13 mouse cellular contexts compared by ENCODE assay signal in genomic region chr8:36354926-36355325, GRCm38 (mm10).
A peak's percentile ranks its signal among the peaks of the same experiment; 100 is the strongest.
DNase-seq lines count a peak whose midpoint lies in the region; ATAC-seq and TF ChIP-seq lines count a peak whose summit lies in the region.
"Had no signal": no experiment of that assay in that cellular context is flagged by ENCODE, and none has a peak within 500 bp of the region (broad histone marks: within the 10 kb centered on the region; RNA-seq: fewer than 3 reads in every experiment).

No protein-coding gene starts in this region.

- H3K9ac ChIP-seq in hindbrain, embryonic 11.5 days (ENCODE audit: low read depth, low read length) = no peak overlapping the region
- no peak overlapping the region for H3K9ac ChIP-seq in hindbrain, embryonic 13.5 days
- no peak overlapping the region for H3K9ac ChIP-seq in lung, postnatal 0 days (replicated peaks; ENCODE audit: low read depth)
- H3K9ac ChIP-seq in embryonic facial prominence, embryonic 14.5 days (ENCODE audit: low read depth, low read length) = no peak overlapping the region
- no peak overlapping the region for H3K9ac ChIP-seq in stomach, embryonic 16.5 days (ENCODE audit: low read length)
- H3K9ac ChIP-seq: forebrain, embryonic 15.5 days; liver, embryonic 15.5 days; midbrain, embryonic 13.5 days had no signal

- H3K4me3 ChIP-seq in hindbrain, embryonic 11.5 days (ENCODE audit: low read depth, low read length) = no peak overlapping the region
- H3K4me3 ChIP-seq in hindbrain, embryonic 13.5 days = no peak overlapping the region
- no peak overlapping the region for H3K4me3 ChIP-seq in lung, postnatal 0 days (ENCODE audit: low read depth, low read length)
- H3K4me3 ChIP-seq in embryonic facial prominence, embryonic 14.5 days (ENCODE audit: low read depth, low read length) = no peak overlapping the region
- no peak overlapping the region for H3K4me3 ChIP-seq in stomach, embryonic 16.5 days (replicated peaks; ENCODE audit: low read length)
- H3K4me3 ChIP-seq: forebrain, embryonic 15.5 days; left cerebral cortex, adult 2 months; liver, embryonic 15.5 days; midbrain, embryonic 13.5 days had no signal

- no peaks in the 10 kb centered on the region for H3K9me3 ChIP-seq in hindbrain, embryonic 11.5 days (ENCODE audit: control insufficient read depth, low read length)
- H3K9me3 ChIP-seq in hindbrain, embryonic 13.5 days = no peaks in the 10 kb centered on the region
- H3K9me3 ChIP-seq in lung, postnatal 0 days (ENCODE audit: low read length) = no peaks in the 10 kb centered on the region
- no peaks in the 10 kb centered on the region for H3K9me3 ChIP-seq in embryonic facial prominence, embryonic 14.5 days (ENCODE audit: control insufficient read depth, low read length)
- H3K9me3 ChIP-seq in stomach, embryonic 16.5 days (replicated peaks; ENCODE audit: control insufficient read depth, low read length) = no peaks in the 10 kb centered on the region
- H3K9me3 ChIP-seq: forebrain, embryonic 15.5 days; liver, embryonic 15.5 days; midbrain, embryonic 13.5 days had no signal

- peak; percentile 20 for DNase-seq in hindbrain, embryonic 11.5 days (ENCODE audit: low spot score)
- DNase-seq in lung, postnatal 0 days (ENCODE audit: low spot score) = peak; percentile 23
- DNase-seq in lung, postnatal 14 days = no peak
- peak; percentile 83 for DNase-seq in embryonic facial prominence, embryonic 14.5 days (ENCODE audit: low spot score)
- DNase-seq in ovary, postnatal 10 days (ENCODE audit: low spot score) = no peak
- no peak for DNase-seq in right cerebral cortex, postnatal 36 days (ENCODE audit: low spot score in 2 of 2)
- DNase-seq: heart, postnatal 4 days had no signal

- TF ChIP-seq EP300 in lung, postnatal 0 days (IDR thresholded peaks at IDR 0.05) = no peak

- no peaks in the 10 kb centered on the region for H3K36me3 ChIP-seq in hindbrain, embryonic 11.5 days (ENCODE audit: control insufficient read depth, insufficient read depth, low read length)
- H3K36me3 ChIP-seq in hindbrain, embryonic 13.5 days = no peaks in the 10 kb centered on the region
- no peaks in the 10 kb centered on the region for H3K36me3 ChIP-seq in lung, postnatal 0 days (ENCODE audit: insufficient read depth, low read length)
- H3K36me3 ChIP-seq in embryonic facial prominence, embryonic 14.5 days (ENCODE audit: control insufficient read depth, insufficient read depth, low read length) = no peaks in the 10 kb centered on the region
- no peaks in the 10 kb centered on the region for H3K36me3 ChIP-seq in stomach, embryonic 16.5 days (ENCODE audit: control insufficient read depth, insufficient read depth, low read length)
- H3K36me3 ChIP-seq: forebrain, embryonic 15.5 days; liver, embryonic 15.5 days; midbrain, embryonic 13.5 days had no signal

- WGBS in hindbrain, embryonic 11.5 days = 17% methylated on average over 3 of the region's 3 CpGs
- 28% methylated on average over 3 of the region's 3 CpGs for WGBS in hindbrain, embryonic 13.5 days
- 18% methylated on average over 3 of the region's 3 CpGs for WGBS in lung, postnatal 0 days
- 10% methylated on average over 3 of the region's 3 CpGs for WGBS in embryonic facial prominence, embryonic 14.5 days
- WGBS in stomach, embryonic 16.5 days = 21% methylated on average over 3 of the region's 3 CpGs

- no peak overlapping the region for H3K4me2 ChIP-seq in hindbrain, embryonic 11.5 days (replicated peaks; ENCODE audit: low read depth, low read length)
- H3K4me2 ChIP-seq in hindbrain, embryonic 13.5 days = no peak overlapping the region
- H3K4me2 ChIP-seq in lung, postnatal 0 days (replicated peaks; ENCODE audit: low read depth, low read length) = no peak overlapping the region
- no peak overlapping the region for H3K4me2 ChIP-seq in embryonic facial prominence, embryonic 14.5 days (ENCODE audit: low read depth, low read length)
- no peak overlapping the region for H3K4me2 ChIP-seq in stomach, embryonic 16.5 days (ENCODE audit: low read depth, low read length)
- H3K4me2 ChIP-seq: forebrain, embryonic 15.5 days; liver, embryonic 15.5 days; midbrain, embryonic 13.5 days had no signal

- no peak for ATAC-seq in hindbrain, embryonic 11.5 days (ENCODE audit: low FRiP score)
- ATAC-seq in hindbrain, embryonic 13.5 days (ENCODE audit: low FRiP score) = no peak
- no peak for ATAC-seq in lung, postnatal 0 days
- peak; percentile 37; the same call in 1 of the 2 replicates for ATAC-seq in embryonic facial prominence, embryonic 14.5 days (ENCODE audit: low read depth)
- ATAC-seq in stomach, embryonic 16.5 days (ENCODE audit: insufficient read depth, low FRiP score) = no peak
- ATAC-seq: forebrain, embryonic 15.5 days; midbrain, embryonic 13.5 days had no signal

- H3K27ac ChIP-seq in hindbrain, embryonic 11.5 days (ENCODE audit: low read depth, low read length) = no peak overlapping the region
- no peak overlapping the region for H3K27ac ChIP-seq in hindbrain, embryonic 13.5 days
- H3K27ac ChIP-seq in lung, postnatal 0 days (ENCODE audit: low read length) = no peak overlapping the region
- H3K27ac ChIP-seq in embryonic facial prominence, embryonic 14.5 days (replicated peaks; ENCODE audit: low read depth, low read length) = 0 out of 2 replicates have a peak overlapping the region, but pooled peaks have one; percentile 18
- H3K27ac ChIP-seq in stomach, embryonic 16.5 days (ENCODE audit: low read length) = 0 out of 2 replicates have a peak overlapping the region, but pooled peaks have one; percentile 11
- H3K27ac ChIP-seq: forebrain, embryonic 15.5 days; left cerebral cortex, adult 2 months; liver, embryonic 15.5 days; midbrain, embryonic 13.5 days had no signal

- no peak for TF ChIP-seq CTCF in lung, postnatal 0 days (IDR thresholded peaks at IDR 0.05)

- no peaks in the 10 kb centered on the region for H3K4me1 ChIP-seq in hindbrain, embryonic 11.5 days (replicated peaks; ENCODE audit: control insufficient read depth, insufficient read depth, low read length)
- no peaks in the 10 kb centered on the region for H3K4me1 ChIP-seq in hindbrain, embryonic 13.5 days (replicated peaks)
- no peaks in the 10 kb centered on the region for H3K4me1 ChIP-seq in lung, postnatal 0 days (ENCODE audit: insufficient read depth, low read depth, low read length)
- H3K4me1 ChIP-seq in embryonic facial prominence, embryonic 14.5 days (ENCODE audit: control insufficient read depth, insufficient read depth, low read length) = no peaks in the 10 kb centered on the region; the same call in 1 of the 2 replicates
- no peaks in the 10 kb centered on the region for H3K4me1 ChIP-seq in stomach, embryonic 16.5 days (ENCODE audit: control insufficient read depth, insufficient read depth, low read length)
- H3K4me1 ChIP-seq: forebrain, embryonic 15.5 days; liver, embryonic 15.5 days; midbrain, embryonic 13.5 days had no signal

- no peaks in the 10 kb centered on the region for H3K27me3 ChIP-seq in hindbrain, embryonic 11.5 days (ENCODE audit: control insufficient read depth, insufficient read depth, low read length)
- H3K27me3 ChIP-seq in hindbrain, embryonic 13.5 days = no peaks in the 10 kb centered on the region
- no peaks in the 10 kb centered on the region for H3K27me3 ChIP-seq in lung, postnatal 0 days (replicated peaks; ENCODE audit: insufficient read depth, low read length)
- no peaks in the 10 kb centered on the region for H3K27me3 ChIP-seq in embryonic facial prominence, embryonic 14.5 days (replicated peaks; ENCODE audit: control insufficient read depth, insufficient read depth, low read length)
- no peaks in the 10 kb centered on the region for H3K27me3 ChIP-seq in stomach, embryonic 16.5 days (ENCODE audit: control insufficient read depth, insufficient read depth, low read length)
- H3K27me3 ChIP-seq: forebrain, embryonic 15.5 days; liver, embryonic 15.5 days; midbrain, embryonic 13.5 days had no signal

Comparison
In these comparisons a context has a peak if more than half of its experiments do, and no peak if none do; other contexts are left out.
1. DNase-seq: peak in hindbrain, embryonic 11.5 days (single experiment), lung, postnatal 0 days (single experiment) and embryonic facial prominence, embryonic 14.5 days (single experiment); none in lung, postnatal 14 days (single experiment), ovary, postnatal 10 days (single experiment) and right cerebral cortex, postnatal 36 days (0 of 2).
2. H3K27ac ChIP-seq: peak in embryonic facial prominence, embryonic 14.5 days (single experiment) and stomach, embryonic 16.5 days (single experiment); none in hindbrain, embryonic 11.5 days (single experiment), hindbrain, embryonic 13.5 days (single experiment) and lung, postnatal 0 days (single experiment).